Mouse (Mus musculus): ENCODE measurements around the gene Syt16.

DNA sequence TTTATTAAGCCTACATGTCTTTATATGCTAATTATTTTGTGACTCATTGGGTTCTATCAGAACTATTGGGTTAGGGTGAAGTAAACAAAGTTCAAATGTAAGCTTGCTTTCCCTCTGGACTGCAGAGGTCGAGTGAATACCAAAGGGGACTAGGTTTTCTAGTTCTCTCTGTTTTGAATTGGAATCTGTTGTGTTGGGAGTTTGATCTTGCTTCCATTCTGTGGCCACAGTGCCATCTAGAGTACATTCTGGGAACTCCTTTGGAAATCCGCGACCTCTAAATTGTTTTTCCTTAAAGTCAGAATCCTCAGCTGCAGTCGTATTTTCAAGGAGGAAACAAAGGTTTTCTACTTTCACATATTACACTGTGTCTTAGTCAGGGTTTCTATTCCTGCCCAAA is 296.2 kb downstream of the Syt16 start:
- TF ChIP-seq CTCF (IDR thresholded peaks at IDR 0.05; ENCODE audit: low read depth) = peak; percentile 37; the same call in 1 of the 2 replicates
- TF ChIP-seq EP300 (IDR thresholded peaks at IDR 0.05; ENCODE audit: low read depth) = no peak
